Mouse (Mus musculus) midbrain, embryonic 11.5 days (tissue): ENCODE measurements at regions not wholly inside any gene's neighbourhood (a gene's known extent, or its start where the extent isn't known, plus 50 kb on each side); places are given as distances from the start of the nearest gene placed in this dataset. TPM values are rescaled to one million over a fixed set of nuclear protein-coding genes. Genes with fewer than 3 reads are reported as not detected.

Source experiments
- microRNA-seq: library from miRNA; unstranded; fragments of <30 nt; microRNA quantifications from one replicate; pipeline ENCODE4, GENCODE M21; 2017

Small RNA genes lying in the stretch of these regions (microRNA-seq; reads per million reads assigned to microRNA genes)
- gene Gm27460 (not detected), gene Gm28002 (not detected)
